In the genomic region with DNA sequence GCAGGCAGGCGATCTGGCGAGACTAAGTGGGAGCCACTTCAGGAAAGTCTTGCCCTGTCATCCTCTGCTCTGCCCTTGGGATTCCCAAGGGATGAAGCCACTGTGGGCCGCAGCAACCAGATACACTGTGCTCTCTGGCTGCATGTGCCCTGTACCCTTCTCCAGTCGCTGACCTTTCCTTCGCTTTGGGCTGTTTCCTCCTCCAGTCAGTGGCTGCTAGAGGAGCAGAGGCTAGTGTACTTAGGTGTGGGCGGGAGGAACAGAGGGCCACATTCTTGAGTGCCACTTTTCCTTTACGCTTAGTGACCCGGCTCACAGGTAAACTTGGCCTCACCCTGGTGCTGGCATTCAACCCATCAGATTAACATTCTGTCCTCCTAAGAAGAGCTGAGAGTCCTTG, we compare ENCODE assay signal across 7 mouse cellular contexts. TPM values are rescaled to one million over a fixed set of nuclear protein-coding genes. Genes with fewer than 3 reads are reported as not detected.
DNase-seq lines count a peak whose midpoint lies in the region; ATAC-seq and TF ChIP-seq lines count a peak whose summit lies in the region.

No protein-coding gene starts in this region.

- TF ChIP-seq CTCF in C2C12 (IDR thresholded peaks at IDR 0.05; ENCODE audit: control insufficient read depth, insufficient read depth, insufficient read length) (no peak), ES-Bruce4 (IDR thresholded peaks at IDR 0.05; ENCODE audit: low read depth, low read length) (no peak)
- TF ChIP-seq CTCF in small intestine, adult 2 months (IDR thresholded peaks at IDR 0.05; ENCODE audit: extremely low read depth, insufficient read length, insufficient replicate concordance, low read depth, low read length) = no peak

- TF ChIP-seq POLR2A in ES-Bruce4 (IDR thresholded peaks at IDR 0.05; ENCODE audit: insufficient read depth, low read length) = no peak
- TF ChIP-seq POLR2A in small intestine, adult 2 months (IDR thresholded peaks at IDR 0.05; ENCODE audit: low read depth, low read length) = no peak

- H3K36me3 ChIP-seq in C2C12 (ENCODE audit: control insufficient read depth, insufficient read depth) (no peaks in the 10 kb centered on the region), ES-Bruce4 (ENCODE audit: control insufficient read depth, insufficient read depth, low read length, poor library complexity, severe bottlenecking) (no peaks in the 10 kb centered on the region)
- H3K36me3 ChIP-seq in hindbrain, embryonic 12.5 days = no peaks in the 10 kb centered on the region
- no peaks in the 10 kb centered on the region for H3K36me3 ChIP-seq in limb, embryonic 15.5 days
- no peaks in the 10 kb centered on the region for H3K36me3 ChIP-seq in small intestine, adult 2 months (ENCODE audit: control insufficient read depth, insufficient read depth, low read length)

- peak overlapping the region; percentile 30 for H3K4me2 ChIP-seq in hindbrain, embryonic 12.5 days (replicated peaks)
- peak overlapping the region; percentile 17 for H3K4me2 ChIP-seq in limb, embryonic 15.5 days

- no peak overlapping the region for H3K4me3 ChIP-seq in C2C12 (ENCODE audit: insufficient read depth, poor library complexity, severe bottlenecking)
- peak overlapping the region; percentile 8; the same call in 1 of the 2 replicates for H3K4me3 ChIP-seq in ES-Bruce4 (ENCODE audit: low read depth, low read length)
- H3K4me3 ChIP-seq in hindbrain, embryonic 12.5 days = no peak overlapping the region
- no peak overlapping the region for H3K4me3 ChIP-seq in limb, embryonic 15.5 days
- peak overlapping the region; percentile 23 for H3K4me3 ChIP-seq in small intestine, adult 2 months (ENCODE audit: low read depth, low read length)

- no peaks in the 10 kb centered on the region for H3K79me3 ChIP-seq in C2C12 (ENCODE audit: low read depth)

- no peaks in the 10 kb centered on the region for H3K27me3 ChIP-seq in C2C12 (ENCODE audit: control insufficient read depth, insufficient read depth, insufficient read length)
- no peaks in the 10 kb centered on the region for H3K27me3 ChIP-seq in ES-Bruce4 (ENCODE audit: control insufficient read depth, insufficient read depth, low read length, poor library complexity, severe bottlenecking)
- no peaks in the 10 kb centered on the region; the same call in 1 of the 2 replicates for H3K27me3 ChIP-seq in hindbrain, embryonic 12.5 days
- H3K27me3 ChIP-seq in limb, embryonic 15.5 days = no peaks in the 10 kb centered on the region
- no peaks in the 10 kb centered on the region for H3K27me3 ChIP-seq in small intestine, adult 2 months (ENCODE audit: control insufficient read depth, insufficient read depth, low read length)

- 35% methylated on average over 8 of the region's 8 CpGs for WGBS in hindbrain, embryonic 12.5 days
- WGBS in limb, embryonic 15.5 days = 42% methylated on average over 8 of the region's 8 CpGs
- 16% methylated on average over 8 of the region's 8 CpGs for WGBS in small intestine, adult 2 months

- H3K9me3 ChIP-seq in ES-Bruce4 (replicated peaks; ENCODE audit: control insufficient read depth, insufficient read depth, low read length, poor library complexity, severe bottlenecking) = no peaks in the 10 kb centered on the region
- H3K9me3 ChIP-seq in hindbrain, embryonic 12.5 days (replicated peaks) = no peaks in the 10 kb centered on the region
- no peaks in the 10 kb centered on the region for H3K9me3 ChIP-seq in limb, embryonic 15.5 days

- peak overlapping the region; percentile 64 for H3ac ChIP-seq in C2C12 (ENCODE audit: control insufficient read depth, insufficient read length, low read depth)

- DNase-seq in right cerebral cortex, postnatal 36 days (ENCODE audit: low spot score in 2 of 2) = no peak
- no peak for DNase-seq in layer of hippocampus, adult 8-10 months (ENCODE audit: low spot score in 2 of 2)

- no peak for TF ChIP-seq EP300 in ES-Bruce4 (IDR thresholded peaks at IDR 0.05; ENCODE audit: insufficient read depth, low read depth, low read length)

- H3K27ac ChIP-seq in ES-Bruce4 (ENCODE audit: insufficient read depth, low read length) = no peak overlapping the region
- H3K27ac ChIP-seq in hindbrain, embryonic 12.5 days = no peak overlapping the region
- H3K27ac ChIP-seq in limb, embryonic 15.5 days = peak overlapping the region; percentile 73
- peak overlapping the region; percentile 92 for H3K27ac ChIP-seq in small intestine, adult 2 months (ENCODE audit: insufficient read depth, low read depth, low read length)

- peaks cover 2% of the 10 kb centered on the region for H3K4me1 ChIP-seq in ES-Bruce4 (ENCODE audit: control insufficient read depth, insufficient read depth, low read length)
- peaks cover 11% of the 10 kb centered on the region for H3K4me1 ChIP-seq in hindbrain, embryonic 12.5 days
- H3K4me1 ChIP-seq in limb, embryonic 15.5 days = peaks cover 24% of the 10 kb centered on the region
- peaks cover 24% of the 10 kb centered on the region; the same call in 1 of the 2 replicates for H3K4me1 ChIP-seq in small intestine, adult 2 months (ENCODE audit: control insufficient read depth, insufficient read depth, insufficient read length, low read length)

- H3K9ac ChIP-seq in ES-Bruce4 (ENCODE audit: low read depth, poor library complexity, severe bottlenecking) = peak overlapping the region; percentile 0; the same call in 1 of the 2 replicates
- H3K9ac ChIP-seq in hindbrain, embryonic 12.5 days = 0 out of 2 replicates have a peak overlapping the region, but pooled peaks have one; percentile 27
- H3K9ac ChIP-seq in limb, embryonic 15.5 days = no peak overlapping the region

- ATAC-seq in hindbrain, embryonic 12.5 days (ENCODE audit: low FRiP score) = peak; percentile 52; the same call in 1 of the 2 replicates
- ATAC-seq in limb, embryonic 15.5 days (ENCODE audit: insufficient number of reproducible peaks, low FRiP score, low TSS enrichment, low read depth) = no peak

- H3K79me2 ChIP-seq in C2C12 (ENCODE audit: control insufficient read depth, insufficient read depth) = no peaks in the 10 kb centered on the region

TF ChIP-seq in C2C12, 6 proteins besides CTCF, POLR2A, EP300 and RAD21:
- TF ChIP-seq CEBPB (IDR thresholded peaks at IDR 0.05; ENCODE audit: low read depth) = no peak
- no peak for TF ChIP-seq FOSL1 (IDR thresholded peaks at IDR 0.05; ENCODE audit: insufficient read depth, low read length, poor library complexity, severe bottlenecking)
- no peak for TF ChIP-seq USF1 (IDR thresholded peaks at IDR 0.05; ENCODE audit: low read depth)
- no peak for TF ChIP-seq MYOD1 (IDR thresholded peaks at IDR 0.05; ENCODE audit: control insufficient read depth, insufficient read length, low read depth)
- no peak for TF ChIP-seq MYOG (IDR thresholded peaks at IDR 0.05; ENCODE audit: control insufficient read depth, extremely low read depth, insufficient read length)
- no peak for TF ChIP-seq MAX (IDR thresholded peaks at IDR 0.05)

RNA-seq across cellular contexts. Expression of gene Epb41l4b, which starts 10.6 kb away (rescaled TPM):
- polyA plus RNA-seq in C2C12 (2012; fragmentation: generic; extraction: Trizol) = 1.1 TPM
- 14.4 and 16.9 TPM in 2 replicates for polyA plus RNA-seq in ES-Bruce4 (2011; ENCODE audit: insufficient read depth, insufficient read length, low read depth, missing spikeins)
- polyA plus RNA-seq in hindbrain, embryonic 12.5 days (2016; fragmentation: Nextera tagmentation; extraction: Ambion mirVana) = 1.5 and 2.0 TPM in 2 replicates
- polyA plus RNA-seq in limb, embryonic 15.5 days (2015; fragmentation: Nextera tagmentation; extraction: Ambion mirVana) = 3.6 and 4.0 TPM in 2 replicates
- polyA plus RNA-seq in small intestine, adult 2 months (2012; rRNA removed) = 32.6 and 81.4 TPM in 2 replicates
- 10 to 100 TPM; 22.2 to 32.4 (median 26.7) TPM for total RNA-seq in layer of hippocampus, adult 8-10 months (2022)

Comparison
In these comparisons a context has a peak if more than half of its experiments do, and no peak if none do; other contexts are left out.
1. H3K4me3 ChIP-seq: peak in ES-Bruce4 (single experiment) and small intestine, adult 2 months (single experiment); none in C2C12 (single experiment), hindbrain, embryonic 12.5 days (single experiment) and limb, embryonic 15.5 days (single experiment).
2. H3K27ac ChIP-seq: peak in limb, embryonic 15.5 days (single experiment) and small intestine, adult 2 months (single experiment); none in ES-Bruce4 (single experiment) and hindbrain, embryonic 12.5 days (single experiment).